Mouse (Mus musculus) myocyte (in vitro differentiated cells): ENCODE data around the gene Insm2. TPM values are rescaled to one million over a fixed set of nuclear protein-coding genes. Genes with fewer than 3 reads are reported as not detected.

Experiments used
- H3K27me3 ChIP-seq: one replicate; pipeline ENCODE4 v1.6.1; 2011; ENCODE audit not compliant: control insufficient read depth, insufficient read depth, insufficient read length
- H3K36me3 ChIP-seq: one replicate; pipeline ENCODE4 v1.6.1; 2011; ENCODE audit not compliant: control insufficient read depth, insufficient read depth
- H3K4me2 ChIP-seq: one replicate; pipeline ENCODE4 v1.6.1; 2011; ENCODE audit warnings: low read depth, control low read depth
- H3K4me3 ChIP-seq: one replicate; pipeline ENCODE4 v1.5.1; 2011; ENCODE audit warnings: mild to moderate bottlenecking, control low read depth, moderate library complexity
- H3K79me2 ChIP-seq: one replicate; pipeline ENCODE4 v1.6.1; 2011; ENCODE audit not compliant: control insufficient read depth, insufficient read depth
- H3ac ChIP-seq: one replicate; pipeline ENCODE4 v1.6.1; 2011; ENCODE audit not compliant: control insufficient read depth, insufficient read length
- CEBPB ChIP-seq: IDR thresholded peaks from 2 replicates; pipeline ENCODE4 v1.6.1; 2011; ENCODE audit warnings: mild to moderate bottlenecking, moderate library complexity; ENCODE audit not compliant: poor library complexity, insufficient read depth, severe bottlenecking
- E2F4 ChIP-seq: IDR thresholded peaks from one replicate; pipeline ENCODE4 v1.6.1; 2011; ENCODE audit warnings: mild to moderate bottlenecking, control low read depth, moderate library complexity; ENCODE audit not compliant: insufficient read depth
- MAX ChIP-seq: IDR thresholded peaks from one replicate; pipeline ENCODE4 v1.6.1; 2011; ENCODE audit warnings: low read depth, mild to moderate bottlenecking, control low read depth
- MYOD1 ChIP-seq, 3 experiments: IDR thresholded peaks; one replicate each; pipeline ENCODE4 v1.6.1; 2011; ENCODE audit warnings: control low read depth in 2 of 3, low read depth in 2 of 3, mild to moderate bottlenecking in 2 of 3, moderate library complexity in 1 of 3; ENCODE audit not compliant: insufficient read length in 2 of 3, control insufficient read depth in 1 of 3
- MYOG ChIP-seq, 3 experiments: IDR thresholded peaks; one replicate each; pipeline ENCODE4 v1.6.1; 2011; ENCODE audit warnings: control low read depth in 2 of 3, low read depth in 2 of 3, mild to moderate bottlenecking in 2 of 3; ENCODE audit not compliant: insufficient read length in 2 of 3, control insufficient read depth in 1 of 3, insufficient read depth in 1 of 3
- POLR2A ChIP-seq: IDR thresholded peaks from one replicate; pipeline ENCODE4 v1.6.1; 2011; ENCODE audit warnings: low read depth, mild to moderate bottlenecking, control low read depth, moderate library complexity; ENCODE audit not compliant: insufficient read length
- POLR2AphosphoS2 ChIP-seq: IDR thresholded peaks from one replicate; pipeline ENCODE4 v1.6.1; 2011; ENCODE audit warnings: low read depth, control low read depth; ENCODE audit not compliant: insufficient read length
- REST ChIP-seq: IDR thresholded peaks from one replicate; pipeline ENCODE4 v1.6.1; 2011; ENCODE audit warnings: mild to moderate bottlenecking, control low read depth, moderate library complexity; ENCODE audit not compliant: insufficient read depth, insufficient read length
- SRF ChIP-seq: IDR thresholded peaks from one replicate; pipeline ENCODE4 v1.6.1; 2011; ENCODE audit warnings: low read depth; ENCODE audit not compliant: control insufficient read depth, insufficient read length
- TCF12 ChIP-seq: IDR thresholded peaks from one replicate; pipeline ENCODE4 v1.6.1; 2011; ENCODE audit warnings: mild to moderate bottlenecking, control low read depth; ENCODE audit not compliant: poor library complexity, insufficient read depth, severe bottlenecking
- TCF3 ChIP-seq: IDR thresholded peaks from one replicate; pipeline ENCODE4 v1.6.1; 2011; ENCODE audit warnings: low read depth, control low read depth; ENCODE audit not compliant: insufficient read length
- USF1 ChIP-seq: IDR thresholded peaks from one replicate; pipeline ENCODE4 v1.6.1; 2011; ENCODE audit warnings: low read depth, mild to moderate bottlenecking, control low read depth, moderate library complexity
- polyA plus RNA-seq: library from polyadenylated mRNA; unstranded; fragments of >200 nt; fragmentation: generic; extraction: Trizol; gene quantifications from one replicate; pipeline ENCODE4 v1.2.1, GENCODE M21; 2012; ENCODE audit warnings: missing spikeins

The Insm2 gene
- polyA plus RNA-seq, 1 experiment = not detected

DNA sequence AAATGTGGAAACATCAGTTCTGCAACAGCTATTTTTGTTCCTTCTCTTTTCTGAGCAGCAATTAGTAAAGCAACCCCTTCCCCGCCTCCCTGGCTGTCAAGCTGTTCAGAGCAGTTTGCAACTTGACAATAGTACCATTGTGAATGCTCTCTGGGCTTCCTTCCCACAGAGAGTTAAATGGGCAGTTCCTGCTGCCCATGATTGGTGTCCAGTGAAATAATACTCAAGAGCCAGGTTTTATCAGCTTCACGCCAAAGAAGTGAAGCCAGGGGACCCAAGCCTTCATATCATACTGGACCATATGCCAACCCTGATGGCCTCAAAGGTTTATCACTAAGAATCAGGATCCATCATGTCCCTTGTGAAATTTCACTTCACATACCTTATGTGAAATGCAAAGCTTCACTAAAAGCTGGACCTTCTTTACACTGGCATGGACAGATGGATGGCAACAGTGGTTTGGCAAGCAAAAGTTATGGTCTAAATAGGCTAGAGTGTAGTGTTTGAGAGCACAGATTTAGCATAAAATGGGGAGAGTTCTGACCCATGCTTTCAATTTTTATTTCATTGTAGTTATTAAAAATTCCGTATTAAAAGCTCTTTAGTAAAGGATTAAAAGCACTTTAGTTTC is 23.5 kb downstream of the Insm2 start:
- H3K27me3 ChIP-seq = no peaks in the 10 kb centered on the region
- H3ac ChIP-seq = no peak overlapping the region
- TF ChIP-seq MAX (no peak), USF1 (no peak), MYOG (IDR thresholded peaks at IDR 0.05; ENCODE audit: control insufficient read depth in 1 of 3, insufficient read depth in 1 of 3, insufficient read length in 2 of 3, low read depth in 2 of 3) (no peak), CEBPB (no peak), POLR2A (no peak), E2F4 (no peak), POLR2AphosphoS2 (no peak), MYOD1 (IDR thresholded peaks at IDR 0.05; ENCODE audit: control insufficient read depth in 1 of 3, insufficient read length in 2 of 3, low read depth in 2 of 3) (no peak), REST (no peak), TCF3 (no peak), SRF (no peak), TCF12 (no peak)
- no peak overlapping the region for H3K4me2 ChIP-seq
- H3K79me2 ChIP-seq = no peaks in the 10 kb centered on the region
- H3K36me3 ChIP-seq = no peaks in the 10 kb centered on the region
- H3K4me3 ChIP-seq = no peak overlapping the region

DNA sequence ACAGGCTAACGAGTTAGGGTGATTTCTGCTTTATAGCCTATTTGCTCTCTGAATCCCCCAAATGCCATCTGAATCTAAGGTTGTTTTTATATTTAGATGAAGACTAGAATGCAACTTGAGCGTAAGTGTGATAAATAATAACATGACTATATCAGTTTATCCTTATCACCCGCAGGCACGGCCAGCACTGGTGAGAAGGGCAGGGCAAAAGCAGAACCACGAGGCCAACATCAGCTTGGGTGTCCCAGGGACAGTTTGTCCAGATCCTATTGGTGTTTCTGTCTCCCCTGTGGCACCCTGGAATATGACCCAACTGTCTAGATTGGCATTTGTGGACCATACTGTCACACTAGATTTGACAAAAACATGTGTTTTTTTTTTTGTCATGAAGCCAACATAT is 24.0 kb downstream of the Insm2 start:
- no peak overlapping the region for H3ac ChIP-seq
- no peaks in the 10 kb centered on the region for H3K27me3 ChIP-seq
- H3K4me3 ChIP-seq = no peak overlapping the region
- H3K4me2 ChIP-seq = no peak overlapping the region
- H3K79me2 ChIP-seq = no peaks in the 10 kb centered on the region
- TF ChIP-seq MYOD1 (IDR thresholded peaks at IDR 0.05; ENCODE audit: control insufficient read depth in 1 of 3, insufficient read length in 2 of 3, low read depth in 2 of 3) = no peak
- no peak for TF ChIP-seq TCF3
- no peak for TF ChIP-seq TCF12
- no peak for TF ChIP-seq MAX
- no peak for TF ChIP-seq MYOG (IDR thresholded peaks at IDR 0.05; ENCODE audit: control insufficient read depth in 1 of 3, insufficient read depth in 1 of 3, insufficient read length in 2 of 3, low read depth in 2 of 3)
- no peak for TF ChIP-seq REST
- no peak for TF ChIP-seq SRF
- TF ChIP-seq CEBPB = no peak
- TF ChIP-seq E2F4 = no peak
- TF ChIP-seq POLR2AphosphoS2 = no peak
- no peak for TF ChIP-seq USF1
- no peak for TF ChIP-seq POLR2A
- no peaks in the 10 kb centered on the region for H3K36me3 ChIP-seq

DNA sequence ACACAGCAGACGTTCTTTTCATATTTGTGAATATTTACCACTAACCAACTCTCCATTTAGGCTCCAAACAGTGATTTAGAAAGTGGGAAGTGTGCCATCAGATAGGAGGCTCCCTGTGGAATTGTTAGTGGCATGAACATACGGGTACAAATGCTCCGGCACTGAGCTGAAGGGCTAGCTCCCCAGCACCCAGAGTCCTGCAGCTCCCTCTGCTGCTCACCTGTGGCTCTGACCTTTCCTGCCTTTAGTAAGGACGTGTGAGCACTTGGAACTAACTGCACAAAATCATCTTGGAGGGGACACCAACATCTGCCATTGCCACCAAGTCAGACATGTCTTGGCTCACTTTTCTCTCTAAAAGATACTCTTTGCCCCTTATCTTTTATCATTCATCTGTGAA is 27.5 kb downstream of the Insm2 start:
- no peak overlapping the region for H3K4me2 ChIP-seq
- no peak for TF ChIP-seq TCF12
- TF ChIP-seq TCF3 = no peak
- no peak for TF ChIP-seq REST
- no peaks in the 10 kb centered on the region for H3K36me3 ChIP-seq
- H3K79me2 ChIP-seq = no peaks in the 10 kb centered on the region
- H3K4me3 ChIP-seq = no peak overlapping the region
- H3K27me3 ChIP-seq = no peaks in the 10 kb centered on the region
- no peak overlapping the region for H3ac ChIP-seq

DNA sequence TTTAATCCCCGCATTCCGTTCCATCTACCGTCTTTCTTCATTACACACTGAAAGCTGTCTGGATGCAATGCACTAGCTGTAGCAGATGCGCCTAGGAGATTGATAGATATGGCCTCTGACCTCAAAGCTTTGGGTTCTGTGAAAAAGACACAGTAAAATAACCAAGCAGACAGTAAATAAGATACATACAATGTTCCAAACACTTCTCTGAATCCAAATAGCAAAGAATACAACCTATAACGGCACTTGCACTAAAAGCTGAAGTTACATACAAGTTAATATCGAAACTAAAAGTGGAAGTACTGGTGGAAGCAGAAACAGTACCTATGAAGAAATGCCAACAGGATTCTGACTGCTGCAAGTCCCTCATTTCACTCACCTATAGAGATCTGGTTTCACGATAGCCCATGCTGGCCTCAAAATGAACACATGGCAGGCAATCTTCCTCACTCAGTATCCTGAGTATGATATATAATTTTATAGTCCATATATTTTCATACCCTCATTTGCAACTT is 48.8 kb downstream of the Insm2 start:
- Histone ChIP-seq H3K4me3 (no peak overlapping the region), H3K4me2 (no peak overlapping the region), H3K27me3 (no peaks in the 10 kb centered on the region), H3ac (no peak overlapping the region), H3K79me2 (no peaks in the 10 kb centered on the region), H3K36me3 (peaks cover 4% of the 10 kb centered on the region)
- TF ChIP-seq MYOD1 (IDR thresholded peaks at IDR 0.05; ENCODE audit: control insufficient read depth in 1 of 3, insufficient read length in 2 of 3, low read depth in 2 of 3) (no peak), MAX (no peak), TCF3 (no peak), TCF12 (no peak), USF1 (no peak), MYOG (IDR thresholded peaks at IDR 0.05; ENCODE audit: control insufficient read depth in 1 of 3, insufficient read depth in 1 of 3, insufficient read length in 2 of 3, low read depth in 2 of 3) (no peak), E2F4 (no peak), REST (no peak)

Other genes with a start within 250 kb of the Insm2 start
- gene Psma6, start 215.2 kb upstream of the Insm2 start, polyA plus RNA-seq = 266 TPM
- 18.0 TPM for gene Nfkbia, start 106.8 kb upstream of the Insm2 start, polyA plus RNA-seq
- gene Aldoart2, start 34.2 kb upstream of the Insm2 start, polyA plus RNA-seq = 0.04 TPM
- gene Ralgapa1, start 221.7 kb downstream of the Insm2 start, polyA plus RNA-seq = 4.4 TPM
- gene Brms1l, start 236.9 kb downstream of the Insm2 start, polyA plus RNA-seq = 23.1 TPM